Mouse (Mus musculus) midbrain, embryonic 14.5 days (tissue): ENCODE results near the gene Ppih. TPM values are rescaled to one million over a fixed set of nuclear protein-coding genes. Genes with fewer than 3 reads are reported as not detected.
A peak's percentile ranks its signal among the peaks of the same experiment; 100 is the strongest.

Source experiments
- ATAC-seq: fragments of 200-750 bp; cut with Nextera tagmentation; 2 replicates; pipeline ENCODE4 v1.8.0; 2017; ENCODE audit warnings: moderate number of reproducible peaks, moderate library complexity; ENCODE audit not compliant: low FRiP score, low TSS enrichment
- DNase-seq: peaks from one replicate; pipeline ENCODE4 v3.0.0-alpha.2; 2015
- H3K27ac ChIP-seq: fragments of 300-500 bp; sonication (generic); replicated peaks from 2 replicates; pipeline ENCODE4 v1.5.1; 2014; ENCODE audit warnings: mild to moderate bottlenecking, low read depth, low read length, moderate library complexity
- H3K27me3 ChIP-seq: fragments of 300-500 bp; sonication (generic); 2 replicates; pipeline ENCODE4 v1.6.1; 2014; ENCODE audit warnings: low read length, control low read depth, mixed read lengths; ENCODE audit not compliant: control insufficient read depth, insufficient read depth
- H3K36me3 ChIP-seq: fragments of 300-500 bp; sonication (generic); 2 replicates; pipeline ENCODE4 v1.6.1; 2014; ENCODE audit warnings: low read length, control low read depth; ENCODE audit not compliant: control insufficient read depth, insufficient read depth
- H3K4me1 ChIP-seq: fragments of 300-500 bp; sonication (generic); 2 replicates; pipeline ENCODE4 v1.6.1; 2014; ENCODE audit warnings: mild to moderate bottlenecking, antibody characterized with exemption, low read length, control low read depth; ENCODE audit not compliant: control insufficient read depth, insufficient read depth
- H3K4me2 ChIP-seq: fragments of 300-500 bp; sonication (generic); 2 replicates; pipeline ENCODE4 v1.6.1; 2014; ENCODE audit warnings: mild to moderate bottlenecking, low read length, moderate library complexity
- H3K4me3 ChIP-seq: fragments of 300-500 bp; sonication (generic); replicated peaks from 2 replicates; pipeline ENCODE4 v1.5.1; 2014; ENCODE audit warnings: low read depth, low read length
- H3K9ac ChIP-seq: fragments of 300-500 bp; sonication (generic); replicated peaks from 2 replicates; pipeline ENCODE4 v1.6.1; 2014; ENCODE audit warnings: mild to moderate bottlenecking, low read length, moderate library complexity
- H3K9me3 ChIP-seq: fragments of 300-500 bp; sonication (generic); 2 replicates; pipeline ENCODE4 v1.6.1; 2016; ENCODE audit warnings: low read length, control low read depth, mixed read lengths; ENCODE audit not compliant: control insufficient read depth
- WGBS: fragments of 180-500 bp; shearing (Covaris S2); extraction: QIAGEN DNeasy Blood & Tissue Kit; methylation state at CpG from one replicate; pipeline ENCODE4 v1.1.7; 2014; 5-methylcytosine and 5-hydroxymethylcytosine counted together
- polyA plus RNA-seq: library from polyadenylated mRNA; unstranded; fragments of >200 nt; fragmentation: Nextera tagmentation; extraction: Ambion mirVana; gene quantifications from 2 replicates; pipeline ENCODE4 v1.2.1, GENCODE M21; 2014

Gene Ppih
- polyA plus RNA-seq, 1 experiment from 2014 or later = 57.6 TPM

- Histone ChIP-seq H3K36me3 (no peaks in the 10 kb centered on the region), H3K9ac (no peak overlapping the region), H3K9me3 (no peaks in the 10 kb centered on the region), H3K4me2 (no peak overlapping the region), H3K4me3 (no peak overlapping the region), H3K27ac (no peak overlapping the region), H3K4me1 (peaks cover 6% of the 10 kb centered on the region; the same call in 1 of the 2 replicates), H3K27me3 (no peaks in the 10 kb centered on the region)
- no peak for ATAC-seq
- WGBS = 87% methylated on average over 6 of the region's 6 CpGs
- no peak for DNase-seq
Observed at GRCm38 (mm10) chr4:119333487-119333886, 13.1 kb upstream of the Ppih start.

GRCm38 (mm10) chr4:119320896-119321550, 677 bp upstream of the Ppih start:
- Histone ChIP-seq H3K4me3 (peak overlapping the region; percentile 63), H3K9me3 (no peaks in the 10 kb centered on the region), H3K4me2 (peak overlapping the region; percentile 71), H3K27me3 (no peaks in the 10 kb centered on the region), H3K36me3 (peaks cover 20% of the 10 kb centered on the region), H3K27ac (peak overlapping the region; percentile 90), H3K4me1 (peaks cover 11% of the 10 kb centered on the region), H3K9ac (peak overlapping the region; percentile 66)
- peak; percentile 2 for DNase-seq
- 27% methylated on average over 10 of the region's 10 CpGs for WGBS
- ATAC-seq = peak; percentile 49

DNA sequence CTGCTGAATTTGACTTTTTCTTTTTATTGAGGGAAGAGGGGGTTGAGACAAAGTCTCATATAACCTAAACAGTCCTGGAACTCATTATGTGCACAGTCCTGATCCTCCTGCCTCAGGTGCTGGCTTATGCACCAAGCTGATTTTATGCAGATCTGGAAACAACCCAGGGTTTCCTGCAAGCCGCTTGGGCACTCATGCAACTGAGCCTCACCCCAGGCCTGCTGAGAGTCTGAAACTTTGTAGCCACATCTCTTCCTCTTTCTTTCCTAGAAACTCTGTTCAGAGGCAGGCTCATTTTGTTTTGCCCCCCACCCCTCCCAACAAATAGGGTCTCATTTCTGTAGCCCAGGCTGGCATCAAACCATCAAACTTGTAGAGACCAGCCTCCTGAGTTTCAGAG, 6.6 kb downstream of the Ppih start:
- Histone ChIP-seq H3K36me3 (peaks cover 73% of the 10 kb centered on the region), H3K9me3 (no peaks in the 10 kb centered on the region), H3K9ac (no peak overlapping the region), H3K27ac (no peak overlapping the region), H3K4me1 (no peaks in the 10 kb centered on the region), H3K27me3 (no peaks in the 10 kb centered on the region), H3K4me2 (no peak overlapping the region), H3K4me3 (no peak overlapping the region)
- ATAC-seq (no peak), DNase-seq (no peak)
- 90% methylated on average over 1 of the region's 1 CpGs for WGBS

DNA sequence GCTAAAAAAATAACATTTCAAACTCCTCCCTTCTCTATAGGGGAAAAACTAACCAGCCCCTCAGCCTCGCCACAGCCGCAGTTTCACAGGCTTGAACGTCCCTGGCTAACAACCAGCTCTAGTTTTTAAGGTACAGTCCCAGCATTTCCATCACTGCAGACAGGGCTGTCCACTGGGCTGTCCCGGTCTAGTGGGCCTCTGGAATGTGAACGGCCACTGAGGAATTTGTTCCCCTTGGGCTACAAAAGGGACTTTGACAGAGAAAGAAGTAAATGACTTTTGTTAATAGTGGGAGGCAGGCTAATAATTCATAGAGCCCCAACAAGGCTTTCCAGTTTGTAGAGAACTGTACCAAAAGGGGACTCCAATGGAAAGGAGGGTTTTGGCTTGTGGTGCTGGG, 14.9 kb downstream of the Ppih start:
- H3K9me3 ChIP-seq = no peaks in the 10 kb centered on the region
- no peak overlapping the region for H3K27ac ChIP-seq
- H3K9ac ChIP-seq = no peak overlapping the region
- H3K27me3 ChIP-seq = no peaks in the 10 kb centered on the region
- H3K4me2 ChIP-seq = no peak overlapping the region
- DNase-seq (no peak), ATAC-seq (no peak)
- no peak overlapping the region for H3K4me3 ChIP-seq
- 68% methylated on average over 5 of the region's 5 CpGs for WGBS
- peaks cover 20% of the 10 kb centered on the region for H3K36me3 ChIP-seq
- no peaks in the 10 kb centered on the region for H3K4me1 ChIP-seq

- Histone ChIP-seq H3K4me1 (no peaks in the 10 kb centered on the region), H3K27ac (no peak overlapping the region), H3K9ac (no peak overlapping the region), H3K9me3 (no peaks in the 10 kb centered on the region), H3K36me3 (peaks cover 10% of the 10 kb centered on the region; the same call in 1 of the 2 replicates), H3K27me3 (no peaks in the 10 kb centered on the region), H3K4me2 (no peak overlapping the region), H3K4me3 (no peak overlapping the region)
- ATAC-seq (no peak), DNase-seq (no peak)
- 93% methylated on average over 8 of the region's 8 CpGs for WGBS
Observed at GRCm38 (mm10) chr4:119303291-119303690, 17.1 kb downstream of the Ppih start.

- DNase-seq (no peak), ATAC-seq (no peak)
- no peaks in the 10 kb centered on the region for H3K9me3 ChIP-seq
- H3K36me3 ChIP-seq = no peaks in the 10 kb centered on the region; the same call in 1 of the 2 replicates
- no peaks in the 10 kb centered on the region for H3K27me3 ChIP-seq
- H3K4me3 ChIP-seq = no peak overlapping the region
- H3K4me2 ChIP-seq = no peak overlapping the region
- no peaks in the 10 kb centered on the region for H3K4me1 ChIP-seq
- H3K27ac ChIP-seq = no peak overlapping the region
- no peak overlapping the region for H3K9ac ChIP-seq
- 91% methylated on average over 3 of the region's 3 CpGs for WGBS
Observed at GRCm38 (mm10) chr4:119301777-119302176, 18.6 kb downstream of the Ppih start.

- WGBS = 98% methylated on average over 3 of the region's 3 CpGs
- no peak overlapping the region for H3K27ac ChIP-seq
- ATAC-seq (no peak), DNase-seq (no peak)
- no peaks in the 10 kb centered on the region for H3K4me1 ChIP-seq
- no peak overlapping the region for H3K9ac ChIP-seq
- no peak overlapping the region for H3K4me3 ChIP-seq
- H3K27me3 ChIP-seq = no peaks in the 10 kb centered on the region
- H3K9me3 ChIP-seq = no peaks in the 10 kb centered on the region
- H3K36me3 ChIP-seq = no peaks in the 10 kb centered on the region
- H3K4me2 ChIP-seq = no peak overlapping the region
Observed at GRCm38 (mm10) chr4:119300761-119301160, 19.6 kb downstream of the Ppih start.

DNA sequence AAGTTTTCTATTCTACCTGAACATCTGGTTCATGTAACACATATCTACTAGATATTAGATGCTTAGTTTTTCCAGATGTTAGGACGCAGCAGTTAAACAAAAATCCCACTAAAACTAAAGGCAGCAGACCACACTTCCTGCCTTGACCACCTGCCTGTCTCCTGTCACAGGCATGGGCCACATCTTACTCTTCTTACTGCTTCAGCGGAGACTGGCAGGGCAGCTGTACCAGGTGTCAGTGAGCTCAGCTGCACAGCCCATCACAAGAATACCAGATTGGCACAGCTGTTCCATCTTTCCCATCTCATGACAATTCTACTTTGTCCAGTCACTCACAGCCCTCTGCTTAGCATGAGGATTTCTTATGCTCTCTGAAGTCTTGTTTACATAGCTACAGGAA, 23.0 kb downstream of the Ppih start:
- H3K4me3 ChIP-seq = no peak overlapping the region

DNA sequence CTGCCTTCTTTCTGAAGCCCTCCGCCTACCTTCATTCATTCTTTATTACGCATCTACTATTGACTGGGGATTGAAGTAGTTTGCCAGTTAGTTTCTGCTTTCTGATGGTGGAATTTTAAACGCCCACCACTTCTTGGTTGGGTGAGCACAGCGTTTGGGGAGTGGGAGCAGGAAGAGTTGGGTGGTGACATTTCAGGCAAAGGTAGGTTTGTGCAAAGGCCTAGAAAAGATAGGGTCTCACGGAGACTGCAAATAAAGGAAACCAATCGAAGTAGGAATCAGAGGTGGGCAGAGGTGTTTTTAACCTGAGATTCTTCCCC, 25.3 kb downstream of the Ppih start:
- H3K9me3 ChIP-seq = no peaks in the 10 kb centered on the region
- H3K4me3 ChIP-seq = peak overlapping the region; percentile 93
- H3K4me1 ChIP-seq = peaks cover 14% of the 10 kb centered on the region
- H3K27me3 ChIP-seq = no peaks in the 10 kb centered on the region
- WGBS = 6% methylated on average over 6 of the region's 6 CpGs
- peak overlapping the region; percentile 74 for H3K9ac ChIP-seq
- peak overlapping the region; percentile 65 for H3K4me2 ChIP-seq
- no peak for DNase-seq
- ATAC-seq = no peak
- peak overlapping the region; percentile 93 for H3K27ac ChIP-seq
- H3K36me3 ChIP-seq = peaks cover 6% of the 10 kb centered on the region; the same call in 1 of the 2 replicates

More for the DNA sequence above, 23.0 kb downstream of the Ppih start:
- DNase-seq = no peak
- Histone ChIP-seq H3K4me1 (no peaks in the 10 kb centered on the region), H3K27ac (no peak overlapping the region), H3K4me2 (no peak overlapping the region), H3K9me3 (no peaks in the 10 kb centered on the region), H3K9ac (no peak overlapping the region), H3K27me3 (no peaks in the 10 kb centered on the region), H3K36me3 (no peaks in the 10 kb centered on the region)
- no peak for ATAC-seq
- WGBS = 95% methylated on average over 2 of the region's 2 CpGs
